Mouse (Mus musculus) stomach, embryonic 15.5 days (tissue): Measurements from ENCODE around the gene Trcg1. TPM values are rescaled to one million over a fixed set of nuclear protein-coding genes. Genes with fewer than 3 reads are reported as not detected.
A peak's percentile ranks its signal among the peaks of the same experiment; 100 is the strongest.

Source experiments
- ATAC-seq: fragments of 200-750 bp; cut with Nextera tagmentation; 2 replicates; pipeline ENCODE4 v1.8.0; 2017; ENCODE audit warnings: low read depth, moderate number of reproducible peaks, moderate TSS enrichment; ENCODE audit not compliant: insufficient read depth, low FRiP score
- H3K27ac ChIP-seq: fragments of 300-500 bp; sonication (generic); 2 replicates; pipeline ENCODE4 v1.5.1; 2015; ENCODE audit warnings: mild to moderate bottlenecking, inconsistent platforms
- H3K27me3 ChIP-seq: fragments of 300-500 bp; sonication (generic); replicated peaks from 2 replicates; pipeline ENCODE4 v1.6.1; 2015; ENCODE audit warnings: inconsistent platforms
- H3K36me3 ChIP-seq: fragments of 300-500 bp; sonication (generic); 2 replicates; pipeline ENCODE4 v1.6.1; 2015; ENCODE audit warnings: inconsistent platforms
- H3K4me1 ChIP-seq: fragments of 300-500 bp; sonication (generic); 2 replicates; pipeline ENCODE4 v1.6.1; 2015; ENCODE audit warnings: inconsistent platforms
- H3K4me2 ChIP-seq: fragments of 300-500 bp; sonication (generic); 2 replicates; pipeline ENCODE4 v1.6.1; 2015; ENCODE audit warnings: mild to moderate bottlenecking, inconsistent platforms
- H3K4me3 ChIP-seq: fragments of 300-500 bp; sonication (generic); replicated peaks from 2 replicates; pipeline ENCODE4 v1.5.1; 2015; ENCODE audit warnings: inconsistent platforms
- H3K9ac ChIP-seq: fragments of 300-500 bp; sonication (generic); 2 replicates; pipeline ENCODE4 v1.6.1; 2015; ENCODE audit warnings: inconsistent platforms
- H3K9me3 ChIP-seq: fragments of 300-500 bp; sonication (generic); 2 replicates; pipeline ENCODE4 v1.6.1; 2016; ENCODE audit warnings: inconsistent platforms
- whole genome bisulfite sequencing: fragments of 180-500 bp; shearing (Covaris S2); methylation state at CpG from one replicate; pipeline ENCODE4 v1.1.7; 2015; 5-methylcytosine and 5-hydroxymethylcytosine counted together
- polyA plus RNA-seq: library from polyadenylated mRNA; unstranded; fragments of >200 nt; fragmentation: Nextera tagmentation; extraction: Ambion mirVana; gene quantifications from 2 replicates; pipeline ENCODE4 v1.2.1, GENCODE M21; 2015

Trcg1 gene
- polyA plus RNA-seq, 1 experiment from 2014 or later: 0.05 TPM

GRCm38 (mm10) chr9:57282686-57283085 is 46.3 kb downstream of the Trcg1 start:
- Histone ChIP-seq H3K4me2 (no peak overlapping the region), H3K27ac (no peak overlapping the region), H3K9me3 (no peaks in the 10 kb centered on the region), H3K9ac (no peak overlapping the region), H3K36me3 (no peaks in the 10 kb centered on the region), H3K27me3 (no peaks in the 10 kb centered on the region), H3K4me3 (no peak overlapping the region), H3K4me1 (peaks cover 24% of the 10 kb centered on the region; the same call in 1 of the 2 replicates)
- WGBS: 63% methylated on average over 3 of the region's 3 CpGs
- no peak for ATAC-seq

GRCm38 (mm10) chr9:57283311-57283710 is 47.0 kb downstream of the Trcg1 start:
- H3K9ac ChIP-seq: no peak overlapping the region
- H3K36me3 ChIP-seq: no peaks in the 10 kb centered on the region
- no peaks in the 10 kb centered on the region for H3K9me3 ChIP-seq
- WGBS: 66% methylated on average over 4 of the region's 4 CpGs
- H3K4me1 ChIP-seq: peaks cover 20% of the 10 kb centered on the region; the same call in 1 of the 2 replicates
- no peaks in the 10 kb centered on the region for H3K27me3 ChIP-seq
- H3K27ac ChIP-seq: no peak overlapping the region
- H3K4me2 ChIP-seq: no peak overlapping the region
- ATAC-seq: no peak
- H3K4me3 ChIP-seq: no peak overlapping the region

- Histone ChIP-seq H3K36me3 (no peaks in the 10 kb centered on the region), H3K4me2 (no peak overlapping the region), H3K9me3 (no peaks in the 10 kb centered on the region), H3K27me3 (no peaks in the 10 kb centered on the region), H3K4me1 (no peaks in the 10 kb centered on the region), H3K9ac (no peak overlapping the region), H3K4me3 (no peak overlapping the region), H3K27ac (no peak overlapping the region)
- 0 out of 2 replicates have a peak, but pooled peaks have one; percentile 45 for ATAC-seq
- 73% methylated on average over 6 of the region's 6 CpGs for WGBS
Observed at GRCm38 (mm10) chr9:57287183-57287582, 50.8 kb downstream of the Trcg1 start.

GRCm38 (mm10) chr9:57294905-57295304 is 58.5 kb downstream of the Trcg1 start:
- no peak for ATAC-seq

GRCm38 (mm10) chr9:57295666-57296065 is 59.3 kb downstream of the Trcg1 start:
- Histone ChIP-seq H3K27me3 (no peaks in the 10 kb centered on the region), H3K27ac (no peak overlapping the region), H3K4me1 (peaks cover 6% of the 10 kb centered on the region; the same call in 1 of the 2 replicates), H3K9ac (no peak overlapping the region), H3K4me2 (no peak overlapping the region), H3K9me3 (no peaks in the 10 kb centered on the region), H3K4me3 (no peak overlapping the region), H3K36me3 (no peaks in the 10 kb centered on the region)
- ATAC-seq: no peak
- WGBS: 62% methylated on average over 3 of the region's 3 CpGs

More at GRCm38 (mm10) chr9:57294905-57295304, 58.5 kb downstream of the Trcg1 start:
- no peak overlapping the region for H3K9ac ChIP-seq
- H3K27ac ChIP-seq: no peak overlapping the region
- no peak overlapping the region for H3K4me2 ChIP-seq
- H3K4me1 ChIP-seq: peaks cover 6% of the 10 kb centered on the region; the same call in 1 of the 2 replicates
- WGBS: 67% methylated on average over 3 of the region's 3 CpGs
- H3K4me3 ChIP-seq: no peak overlapping the region
- no peaks in the 10 kb centered on the region for H3K36me3 ChIP-seq
- no peaks in the 10 kb centered on the region for H3K9me3 ChIP-seq
- H3K27me3 ChIP-seq: no peaks in the 10 kb centered on the region

GRCm38 (mm10) chr9:57296277-57296676 is 59.9 kb downstream of the Trcg1 start:
- Histone ChIP-seq H3K36me3 (no peaks in the 10 kb centered on the region), H3K9me3 (no peaks in the 10 kb centered on the region), H3K4me2 (no peak overlapping the region), H3K27ac (no peak overlapping the region), H3K4me3 (no peak overlapping the region), H3K4me1 (peaks cover 6% of the 10 kb centered on the region; the same call in 1 of the 2 replicates), H3K9ac (no peak overlapping the region), H3K27me3 (no peaks in the 10 kb centered on the region)
- 69% methylated on average over 8 of the region's 8 CpGs for WGBS
- ATAC-seq: no peak

GRCm38 (mm10) chr9:57297938-57298337 is 61.6 kb downstream of the Trcg1 start:
- Histone ChIP-seq H3K4me2 (no peak overlapping the region), H3K4me3 (no peak overlapping the region), H3K27me3 (no peaks in the 10 kb centered on the region), H3K9me3 (no peaks in the 10 kb centered on the region), H3K36me3 (no peaks in the 10 kb centered on the region), H3K9ac (no peak overlapping the region), H3K27ac (no peak overlapping the region), H3K4me1 (peaks cover 6% of the 10 kb centered on the region; the same call in 1 of the 2 replicates)
- no peak for ATAC-seq
- WGBS: 86% methylated on average over 2 of the region's 2 CpGs

Other genes starting within 250 kb of the Trcg1 start
- 17.9 and 18.3 TPM in 2 replicates for gene Ptpn9, start 241.6 kb upstream of the Trcg1 start, polyA plus RNA-seq
- gene Sin3a, start 164.5 kb upstream of the Trcg1 start, polyA plus RNA-seq: 27.1 and 28.4 TPM in 2 replicates
- gene Man2c1, start 105.9 kb upstream of the Trcg1 start, polyA plus RNA-seq: 63.1 and 71.1 TPM in 2 replicates
- gene Neil1, start 88.3 kb upstream of the Trcg1 start, polyA plus RNA-seq: 7.3 and 7.9 TPM in 2 replicates
- 87.0 and 90.3 TPM in 2 replicates for gene Commd4, start 78.2 kb upstream of the Trcg1 start, polyA plus RNA-seq
- gene 1700017B05Rik, start 26.1 kb downstream of the Trcg1 start, polyA plus RNA-seq: 23.8 and 26.6 TPM in 2 replicates
- 23.6 and 31.6 TPM in 2 replicates for gene Ppcdc, start 203.6 kb downstream of the Trcg1 start, polyA plus RNA-seq
- 19.8 and 22.4 TPM in 2 replicates for gene Scamp5, start 231.5 kb downstream of the Trcg1 start, polyA plus RNA-seq